Mouse (Mus musculus): ENCODE results near the gene Rhoc.
"Not testable (repeated sequence)": the region's sequence is repeated elsewhere in the genome, so short reads cannot be mapped to it uniquely, and the experiment has no call there.

DNA sequence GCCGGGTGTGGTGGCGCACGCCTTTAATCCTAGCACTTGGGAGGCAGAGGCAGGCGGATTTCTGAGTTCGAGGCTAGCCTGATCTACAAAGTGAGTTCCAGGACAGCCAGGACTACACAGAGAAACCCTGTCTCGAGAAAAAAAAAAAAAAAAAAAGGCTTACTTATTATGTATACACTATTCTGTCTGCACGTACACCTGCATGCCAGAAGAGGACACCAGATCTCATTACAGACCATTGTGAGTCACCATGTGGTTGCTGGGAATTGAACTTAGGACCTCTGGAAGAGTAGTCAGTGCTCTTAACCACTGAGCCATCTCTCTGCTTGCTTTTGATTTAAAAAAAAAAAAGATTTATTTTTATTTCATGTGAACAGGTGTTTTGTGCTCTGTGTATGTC, 25.1 kb downstream of the Rhoc start:
- TF ChIP-seq CTCF (IDR thresholded peaks at IDR 0.05; ENCODE audit: control insufficient read depth, insufficient read depth, low read length); POLR2A (IDR thresholded peaks at IDR 0.05; ENCODE audit: borderline replicate concordance, control insufficient read depth, low read depth, low read length): not testable (repeated sequence)

All from bone marrow, adult 2 months (tissue).